Mouse (Mus musculus) heart, adult 11 months (tissue): Measurements from ENCODE around the gene Synpr.

Experiments used
- DNase-seq: peaks from one replicate; pipeline ENCODE4 v3.0.0; 2022

Gene Synpr

GRCm38 (mm10) chr14:13355569-13356362 lies 71.2 kb downstream of the Synpr start:
- DNase-seq = no peak

- DNase-seq = no peak
These were observed 72.6 kb downstream of the Synpr start for GRCm38 (mm10) chr14:13357101-13357667.

- DNase-seq = no peak
These were observed 73.5 kb downstream of the Synpr start for GRCm38 (mm10) chr14:13358037-13358436.

- no peak for DNase-seq
These were observed 76.6 kb downstream of the Synpr start for GRCm38 (mm10) chr14:13361184-13361583.

- DNase-seq = peak; percentile 91
These were observed 77.1 kb downstream of the Synpr start for GRCm38 (mm10) chr14:13361642-13362041.

- DNase-seq = no peak
These were observed 83.7 kb downstream of the Synpr start for GRCm38 (mm10) chr14:13368309-13368708.

GRCm38 (mm10) chr14:13389081-13389480 lies 104.5 kb downstream of the Synpr start:
- no peak for DNase-seq

GRCm38 (mm10) chr14:13389954-13390353 lies 105.4 kb downstream of the Synpr start:
- no peak for DNase-seq

- no peak for DNase-seq
These were observed 114.8 kb downstream of the Synpr start for GRCm38 (mm10) chr14:13399226-13400020.

- peak; percentile 16 for DNase-seq
These were observed 127.1 kb downstream of the Synpr start for GRCm38 (mm10) chr14:13411636-13412035.

- no peak for DNase-seq
These were observed 156.1 kb downstream of the Synpr start for GRCm38 (mm10) chr14:13440723-13441122.

GRCm38 (mm10) chr14:13444908-13445307 lies 160.3 kb downstream of the Synpr start:
- no peak for DNase-seq

GRCm38 (mm10) chr14:13453461-13454204 lies 169.1 kb downstream of the Synpr start:
- DNase-seq = no peak

GRCm38 (mm10) chr14:13454991-13455390 lies 170.4 kb downstream of the Synpr start:
- no peak for DNase-seq

GRCm38 (mm10) chr14:13459333-13459732 lies 174.8 kb downstream of the Synpr start:
- DNase-seq = no peak

- no peak for DNase-seq
These were observed 184.6 kb downstream of the Synpr start for GRCm38 (mm10) chr14:13469211-13469610.

- DNase-seq = no peak
These were observed 193.2 kb downstream of the Synpr start for GRCm38 (mm10) chr14:13477821-13478220.

GRCm38 (mm10) chr14:13505355-13505754 lies 220.8 kb downstream of the Synpr start:
- no peak for DNase-seq

- DNase-seq = no peak
These were observed 234.1 kb downstream of the Synpr start for GRCm38 (mm10) chr14:13518608-13519139.

- DNase-seq = no peak
These were observed 234.8 kb downstream of the Synpr start for GRCm38 (mm10) chr14:13519239-13520011.

GRCm38 (mm10) chr14:13547746-13548145 lies 263.2 kb downstream of the Synpr start:
- no peak for DNase-seq

- DNase-seq = no peak
These were observed 266.6 kb downstream of the Synpr start for GRCm38 (mm10) chr14:13551209-13551608.
